Mouse (Mus musculus) lung, embryonic 14.5 days (tissue): ENCODE measurements around the gene Samd4b. TPM values are rescaled to one million over a fixed set of nuclear protein-coding genes. Genes with fewer than 3 reads are reported as not detected.

Experiments
- ATAC-seq: fragments of 200-750 bp; cut with Nextera tagmentation; 2 replicates; pipeline ENCODE4 v1.8.0; 2017; ENCODE audit warnings: mild to moderate bottlenecking, moderate TSS enrichment, moderate library complexity; ENCODE audit not compliant: insufficient read depth
- DNase-seq: peaks from one replicate; pipeline ENCODE4 v3.0.0-alpha.2; 2015
- H3K27ac ChIP-seq: fragments of 300-500 bp; sonication (generic); 2 replicates; pipeline ENCODE4 v1.5.1; 2014; ENCODE audit warnings: low read depth, mild to moderate bottlenecking, moderate library complexity
- H3K27me3 ChIP-seq: fragments of 300-500 bp; sonication (generic); 2 replicates; pipeline ENCODE4 v1.6.1; 2014; ENCODE audit warnings: low read length, control low read depth; ENCODE audit not compliant: insufficient read depth
- H3K36me3 ChIP-seq: fragments of 300-500 bp; sonication (generic); 2 replicates; pipeline ENCODE4 v1.6.1; 2014; ENCODE audit warnings: control low read depth; ENCODE audit not compliant: insufficient read depth
- H3K4me1 ChIP-seq: fragments of 300-500 bp; sonication (generic); 2 replicates; pipeline ENCODE4 v1.6.1; 2014; ENCODE audit warnings: antibody characterized with exemption, control low read depth; ENCODE audit not compliant: insufficient read depth
- H3K4me2 ChIP-seq: fragments of 300-500 bp; sonication (generic); 2 replicates; pipeline ENCODE4 v1.6.1; 2014; ENCODE audit warnings: mild to moderate bottlenecking
- H3K4me3 ChIP-seq: fragments of 300-500 bp; sonication (generic); 2 replicates; pipeline ENCODE4 v1.5.1; 2014; ENCODE audit warnings: low read depth, low read length
- H3K9ac ChIP-seq: fragments of 300-500 bp; sonication (generic); 2 replicates; pipeline ENCODE4 v1.6.1; 2014
- H3K9me3 ChIP-seq: fragments of 300-500 bp; sonication (generic); 2 replicates; pipeline ENCODE4 v1.6.1; 2016; ENCODE audit warnings: low read depth, low read length, control low read depth
- CTCF ChIP-seq: IDR thresholded peaks from 2 replicates; pipeline ENCODE4 v1.5.1; 2016; ENCODE audit warnings: antibody characterized with exemption, low read depth
- WGBS: fragments of 180-500 bp; shearing (Covaris S2); extraction: QIAGEN DNeasy Blood & Tissue Kit; methylation state at CpG from one replicate; pipeline ENCODE4 v1.1.7; 2014; 5-methylcytosine and 5-hydroxymethylcytosine counted together
- polyA plus RNA-seq: library from polyadenylated mRNA; unstranded; fragments of >200 nt; fragmentation: Nextera tagmentation; extraction: Ambion mirVana; gene quantifications from 2 replicates; pipeline ENCODE4 v1.2.1, GENCODE M21; 2014

Samd4b gene
- polyA plus RNA-seq, 1 experiment from 2014 or later, result 34.0 TPM

- H3K9ac ChIP-seq, result no peak overlapping the region
- no peaks in the 10 kb centered on the region for H3K4me1 ChIP-seq
- H3K27ac ChIP-seq, result no peak overlapping the region
- 98% methylated on average over 2 of the region's 2 CpGs for WGBS
- peaks cover 77% of the 10 kb centered on the region for H3K36me3 ChIP-seq
- no peak overlapping the region for H3K4me3 ChIP-seq
- H3K9me3 ChIP-seq, result no peaks in the 10 kb centered on the region
- H3K4me2 ChIP-seq, result no peak overlapping the region
- DNase-seq, result no peak
- no peaks in the 10 kb centered on the region for H3K27me3 ChIP-seq
- no peak for ATAC-seq
- no peak for TF ChIP-seq CTCF
Measured at GRCm38 (mm10) chr7:28419416-28419815, 178.5 kb downstream of the Samd4b start.

GRCm38 (mm10) chr7:28418096-28418670 is 179.8 kb downstream of the Samd4b start:
- no peak overlapping the region for H3K4me3 ChIP-seq
- no peaks in the 10 kb centered on the region for H3K9me3 ChIP-seq
- no peak overlapping the region for H3K4me2 ChIP-seq
- no peak overlapping the region for H3K9ac ChIP-seq
- H3K27ac ChIP-seq, result no peak overlapping the region
- ATAC-seq (peak; percentile 75), DNase-seq (peak; percentile 77)
- 67% methylated on average over 8 of the region's 8 CpGs for WGBS
- no peaks in the 10 kb centered on the region for H3K27me3 ChIP-seq
- TF ChIP-seq CTCF, result no peak
- no peaks in the 10 kb centered on the region for H3K4me1 ChIP-seq
- H3K36me3 ChIP-seq, result peaks cover 84% of the 10 kb centered on the region

GRCm38 (mm10) chr7:28417368-28417767 is 180.6 kb downstream of the Samd4b start:
- H3K4me2 ChIP-seq, result no peak overlapping the region
- no peak overlapping the region for H3K4me3 ChIP-seq
- DNase-seq (no peak), ATAC-seq (no peak)
- no peak overlapping the region for H3K9ac ChIP-seq
- no peaks in the 10 kb centered on the region for H3K9me3 ChIP-seq
- H3K27ac ChIP-seq, result no peak overlapping the region
- H3K27me3 ChIP-seq, result no peaks in the 10 kb centered on the region
- no peaks in the 10 kb centered on the region for H3K4me1 ChIP-seq
- TF ChIP-seq CTCF, result peak; percentile 34; the same call in 1 of the 2 replicates
- peaks cover 84% of the 10 kb centered on the region for H3K36me3 ChIP-seq

GRCm38 (mm10) chr7:28412826-28413225 is 185.1 kb downstream of the Samd4b start:
- Histone ChIP-seq H3K9me3 (no peaks in the 10 kb centered on the region), H3K4me3 (no peak overlapping the region), H3K36me3 (peaks cover 81% of the 10 kb centered on the region), H3K9ac (no peak overlapping the region), H3K27me3 (no peaks in the 10 kb centered on the region), H3K4me1 (no peaks in the 10 kb centered on the region), H3K4me2 (no peak overlapping the region), H3K27ac (no peak overlapping the region)
- WGBS, result 83% methylated on average over 4 of the region's 4 CpGs
- DNase-seq, result no peak
- TF ChIP-seq CTCF, result 0 out of 2 replicates have a peak, but pooled peaks have one; percentile 9
- no peak for ATAC-seq

GRCm38 (mm10) chr7:28410841-28411475 is 187.0 kb downstream of the Samd4b start:
- no peaks in the 10 kb centered on the region for H3K4me1 ChIP-seq
- H3K27me3 ChIP-seq, result no peaks in the 10 kb centered on the region
- ATAC-seq (no peak), DNase-seq (peak; percentile 42)
- 67% methylated on average over 3 of the region's 3 CpGs for WGBS
- H3K9ac ChIP-seq, result no peak overlapping the region
- no peak overlapping the region for H3K4me2 ChIP-seq
- no peaks in the 10 kb centered on the region for H3K9me3 ChIP-seq
- peaks cover 85% of the 10 kb centered on the region for H3K36me3 ChIP-seq
- H3K4me3 ChIP-seq, result no peak overlapping the region
- no peak for TF ChIP-seq CTCF
- no peak overlapping the region for H3K27ac ChIP-seq

- WGBS, result 67% methylated on average over 3 of the region's 3 CpGs
- ATAC-seq, result no peak
- no peak for TF ChIP-seq CTCF
Measured at GRCm38 (mm10) chr7:28401942-28402341, 196.0 kb downstream of the Samd4b start.

GRCm38 (mm10) chr7:28401030-28401429 is 196.9 kb downstream of the Samd4b start:
- WGBS, result 92% methylated on average over 1 of the region's 1 CpGs
- Histone ChIP-seq H3K27me3 (no peaks in the 10 kb centered on the region), H3K4me3 (no peak overlapping the region), H3K9ac (no peak overlapping the region), H3K27ac (no peak overlapping the region), H3K9me3 (no peaks in the 10 kb centered on the region), H3K36me3 (peaks cover 92% of the 10 kb centered on the region), H3K4me1 (no peaks in the 10 kb centered on the region), H3K4me2 (no peak overlapping the region)
- ATAC-seq (no peak), DNase-seq (no peak)
- TF ChIP-seq CTCF, result no peak

More at GRCm38 (mm10) chr7:28401942-28402341, 196.0 kb downstream of the Samd4b start:
- Histone ChIP-seq H3K27me3 (no peaks in the 10 kb centered on the region), H3K27ac (no peak overlapping the region), H3K4me2 (no peak overlapping the region), H3K9ac (no peak overlapping the region), H3K36me3 (peaks cover 93% of the 10 kb centered on the region), H3K4me1 (no peaks in the 10 kb centered on the region), H3K4me3 (no peak overlapping the region), H3K9me3 (no peaks in the 10 kb centered on the region)
- DNase-seq, result no peak
